ENCODE assay signal across 25 mouse cellular contexts in the genomic region with DNA sequence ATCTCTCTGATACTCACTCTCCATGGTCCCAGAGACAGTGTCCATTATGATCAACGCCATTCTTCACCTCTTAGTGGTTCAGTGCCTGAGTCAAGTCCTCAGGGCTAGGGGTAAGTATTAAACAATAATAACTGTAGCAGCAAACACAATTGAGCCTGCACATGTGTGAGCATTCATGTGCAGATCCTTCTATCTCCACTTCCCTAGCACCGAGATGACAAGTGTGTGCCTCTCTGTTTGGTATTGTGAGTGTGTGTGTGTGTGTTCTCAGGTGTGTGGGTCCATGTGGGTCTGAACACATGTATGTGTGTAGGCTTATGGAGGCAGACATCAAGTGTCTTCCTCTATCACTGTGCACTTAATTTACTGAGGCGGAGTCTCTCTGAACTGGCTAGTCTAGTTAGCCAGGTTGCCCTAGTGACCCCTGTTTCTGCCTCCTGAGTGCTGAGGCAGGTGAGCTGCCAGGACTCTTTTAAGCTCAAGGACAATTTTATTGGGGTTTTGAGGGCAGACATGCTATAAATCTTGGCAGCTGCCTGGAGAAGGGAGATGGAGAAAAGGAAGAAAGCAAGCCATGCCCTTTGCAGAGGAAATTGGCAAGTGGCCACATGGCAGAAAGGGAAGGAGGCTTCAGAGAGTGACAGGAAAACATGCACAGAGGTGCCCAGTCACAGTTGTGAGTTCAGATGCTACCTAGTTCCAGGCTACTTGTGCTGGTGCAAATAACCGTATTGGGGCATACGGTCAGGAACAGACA. TPM values are rescaled to one million over a fixed set of nuclear protein-coding genes. Genes with fewer than 3 reads are reported as not detected.
DNase-seq lines count a peak whose midpoint lies in the region; ATAC-seq and TF ChIP-seq lines count a peak whose summit lies in the region.
"Had no signal": no experiment of that assay in that cellular context is flagged by ENCODE, and none has a peak within 500 bp of the region (broad histone marks: within the 10 kb centered on the region; RNA-seq: fewer than 3 reads in every experiment).

No protein-coding gene starts in this region.

- H3K4me3 ChIP-seq in limb, embryonic 15.5 days: no peak overlapping the region
- no peak overlapping the region for H3K4me3 ChIP-seq in limb, embryonic 10.5 days
- H3K4me3 ChIP-seq in intestine, postnatal 0 days (ENCODE audit: low read depth, low read length): no peak overlapping the region
- no peak overlapping the region for H3K4me3 ChIP-seq in heart, embryonic 12.5 days
- H3K4me3 ChIP-seq: embryonic facial prominence, embryonic 10.5 days; heart, adult 2 months; limb, embryonic 12.5 days; liver, embryonic 12.5 days; stomach, embryonic 15.5 days had no signal

- no peak overlapping the region for H3K4me2 ChIP-seq in limb, embryonic 15.5 days
- H3K4me2 ChIP-seq in intestine, postnatal 0 days (replicated peaks; ENCODE audit: low read depth): no peak overlapping the region
- H3K4me2 ChIP-seq in heart, embryonic 12.5 days: no peak overlapping the region
- H3K4me2 ChIP-seq: hindbrain, embryonic 14.5 days; limb, embryonic 12.5 days; liver, embryonic 12.5 days; midbrain, embryonic 11.5 days; stomach, embryonic 15.5 days had no signal

- H3K4me1 ChIP-seq in limb, embryonic 15.5 days: peaks cover 37% of the 10 kb centered on the region
- peaks cover 26% of the 10 kb centered on the region for H3K4me1 ChIP-seq in limb, embryonic 10.5 days
- H3K4me1 ChIP-seq in intestine, postnatal 0 days (replicated peaks; ENCODE audit: control insufficient read depth, insufficient read depth, low read length): 0 out of 2 replicates have a peak, but pooled peaks cover 3% of the 10 kb centered on the region
- H3K4me1 ChIP-seq in heart, embryonic 12.5 days (replicated peaks): peaks cover 22% of the 10 kb centered on the region
- H3K4me1 ChIP-seq: liver, embryonic 12.5 days had no signal

- peak overlapping the region; percentile 51; the same call in 1 of the 2 replicates for H3K27ac ChIP-seq in limb, embryonic 15.5 days
- no peak overlapping the region for H3K27ac ChIP-seq in limb, embryonic 10.5 days
- no peak overlapping the region for H3K27ac ChIP-seq in intestine, postnatal 0 days (ENCODE audit: low read depth, low read length)
- no peak overlapping the region for H3K27ac ChIP-seq in heart, embryonic 12.5 days (ENCODE audit: poor library complexity, severe bottlenecking)
- H3K27ac ChIP-seq: embryonic facial prominence, embryonic 10.5 days; heart, adult 2 months; hindbrain, embryonic 14.5 days; kidney, postnatal 0 days; limb, embryonic 12.5 days; liver, embryonic 12.5 days; stomach, embryonic 15.5 days had no signal

- H3K9ac ChIP-seq in limb, embryonic 15.5 days: no peak overlapping the region
- no peak overlapping the region for H3K9ac ChIP-seq in intestine, postnatal 0 days (ENCODE audit: low read depth, low read length)
- no peak overlapping the region for H3K9ac ChIP-seq in heart, embryonic 12.5 days
- H3K9ac ChIP-seq: hindbrain, embryonic 14.5 days; limb, embryonic 12.5 days; liver, embryonic 12.5 days; stomach, embryonic 15.5 days had no signal

- 81% methylated on average over 5 of the region's 5 CpGs for WGBS in limb, embryonic 15.5 days
- WGBS in limb, embryonic 10.5 days: 86% methylated on average over 5 of the region's 5 CpGs
- WGBS in intestine, postnatal 0 days: 74% methylated on average over 5 of the region's 5 CpGs
- WGBS in heart, embryonic 12.5 days: 81% methylated on average over 5 of the region's 5 CpGs

- no peak for TF ChIP-seq CTCF in intestine, postnatal 0 days (IDR thresholded peaks at IDR 0.05; ENCODE audit: low read depth)

- peak; percentile 41 for DNase-seq in cerebellum, adult 9-11 months
- DNase-seq in cerebellum, adult 8-10 months: no peak
- DNase-seq in limb, embryonic 10.5 days (ENCODE audit: low spot score): no peak
- DNase-seq in adipocyte (ENCODE audit: low spot score): peak; percentile 38
- no peak for DNase-seq in ovary, postnatal 14 days (ENCODE audit: low spot score)
- DNase-seq: cerebellum, adult 2 months; gastrocnemius, postnatal 14 days; heart, adult 2 months; layer of hippocampus, postnatal 36 days; lung, adult 18-20 months; lung, postnatal 14 days; thymus, postnatal 36 days had no signal

- H3K9me3 ChIP-seq in limb, embryonic 15.5 days: no peaks in the 10 kb centered on the region
- H3K9me3 ChIP-seq in limb, embryonic 10.5 days (replicated peaks): no peaks in the 10 kb centered on the region
- no peaks in the 10 kb centered on the region for H3K9me3 ChIP-seq in intestine, postnatal 0 days (ENCODE audit: control insufficient read depth)
- H3K9me3 ChIP-seq in heart, embryonic 12.5 days (replicated peaks): no peaks in the 10 kb centered on the region
- H3K9me3 ChIP-seq: embryonic facial prominence, embryonic 10.5 days; limb, embryonic 12.5 days; liver, embryonic 12.5 days; stomach, embryonic 15.5 days had no signal

- no peaks in the 10 kb centered on the region for H3K36me3 ChIP-seq in limb, embryonic 15.5 days
- H3K36me3 ChIP-seq in limb, embryonic 10.5 days: no peaks in the 10 kb centered on the region
- H3K36me3 ChIP-seq in intestine, postnatal 0 days (ENCODE audit: control insufficient read depth, insufficient read depth): no peaks in the 10 kb centered on the region
- no peaks in the 10 kb centered on the region for H3K36me3 ChIP-seq in heart, embryonic 12.5 days
- H3K36me3 ChIP-seq: embryonic facial prominence, embryonic 10.5 days; limb, embryonic 12.5 days; liver, embryonic 12.5 days; stomach, embryonic 15.5 days had no signal

- no peaks in the 10 kb centered on the region for H3K27me3 ChIP-seq in limb, embryonic 15.5 days
- no peaks in the 10 kb centered on the region for H3K27me3 ChIP-seq in limb, embryonic 10.5 days (ENCODE audit: low read depth, poor library complexity, severe bottlenecking)
- H3K27me3 ChIP-seq in intestine, postnatal 0 days (replicated peaks; ENCODE audit: control insufficient read depth, insufficient read depth, low read length): no peaks in the 10 kb centered on the region
- no peaks in the 10 kb centered on the region for H3K27me3 ChIP-seq in heart, embryonic 12.5 days (replicated peaks)
- H3K27me3 ChIP-seq: stomach, embryonic 15.5 days had no signal

- no peak for ATAC-seq in limb, embryonic 15.5 days (ENCODE audit: insufficient number of reproducible peaks, low FRiP score, low TSS enrichment, low read depth)
- peak; percentile 39; the same call in 1 of the 2 replicates for ATAC-seq in intestine, postnatal 0 days
- no peak for ATAC-seq in heart, embryonic 12.5 days (ENCODE audit: insufficient number of reproducible peaks, low FRiP score)
- ATAC-seq: activated CD4-positive, CD25-positive, alpha-beta regulatory T cell, adult 4 months; forebrain, embryonic 16.5 days; inflammation-experienced regulatory T-cells, adult 6 months; liver, embryonic 12.5 days had no signal

RNA-seq across cellular contexts. Expression of a gene that starts 29.6 kb away (rescaled TPM):
- polyA plus RNA-seq in limb, embryonic 15.5 days (2015; fragmentation: Nextera tagmentation; extraction: Ambion mirVana): 0.31 and 0.36 TPM in 2 replicates
- 2.1 and 4.3 TPM in 2 replicates for polyA plus RNA-seq in limb, embryonic 10.5 days (2016; fragmentation: Nextera tagmentation; extraction: Ambion mirVana)
- 0.51 and 0.60 TPM in 2 replicates for polyA plus RNA-seq in intestine, postnatal 0 days (2015; fragmentation: Nextera tagmentation; extraction: Ambion mirVana)
- 7.6 and 9.1 TPM in 2 replicates for polyA plus RNA-seq in heart, embryonic 12.5 days (2016; fragmentation: Nextera tagmentation; extraction: Ambion mirVana)
- polyA plus RNA-seq: inflammation-experienced regulatory T-cells, adult 6 months had no signal

RNA-seq across cellular contexts. Expression of a gene that starts 42.8 kb away (rescaled TPM):
- 26.2 and 30.8 TPM in 2 replicates for polyA plus RNA-seq in limb, embryonic 15.5 days (2015; fragmentation: Nextera tagmentation; extraction: Ambion mirVana)
- 42.3 and 45.5 TPM in 2 replicates for polyA plus RNA-seq in limb, embryonic 10.5 days (2016; fragmentation: Nextera tagmentation; extraction: Ambion mirVana)
- polyA plus RNA-seq in intestine, postnatal 0 days (2015; fragmentation: Nextera tagmentation; extraction: Ambion mirVana): 20.4 and 22.5 TPM in 2 replicates
- polyA plus RNA-seq in heart, embryonic 12.5 days (2016; fragmentation: Nextera tagmentation; extraction: Ambion mirVana): 32.3 and 34.6 TPM in 2 replicates

Comparison
In these comparisons a context has a peak if more than half of its experiments do, and no peak if none do; other contexts are left out.
1. DNase-seq: peak in cerebellum, adult 9-11 months (single experiment) and adipocyte (single experiment); none in cerebellum, adult 8-10 months (single experiment), limb, embryonic 10.5 days (single experiment) and ovary, postnatal 14 days (single experiment).